Mouse (Mus musculus) thymus, postnatal 14 days (tissue): ENCODE results near the gene Itgb2.
A peak's percentile ranks its signal among the peaks of the same experiment; 100 is the strongest.

Experiments
- DNase-seq: peaks from one replicate; pipeline ENCODE4 v3.0.0; 2021

Itgb2 gene

DNA sequence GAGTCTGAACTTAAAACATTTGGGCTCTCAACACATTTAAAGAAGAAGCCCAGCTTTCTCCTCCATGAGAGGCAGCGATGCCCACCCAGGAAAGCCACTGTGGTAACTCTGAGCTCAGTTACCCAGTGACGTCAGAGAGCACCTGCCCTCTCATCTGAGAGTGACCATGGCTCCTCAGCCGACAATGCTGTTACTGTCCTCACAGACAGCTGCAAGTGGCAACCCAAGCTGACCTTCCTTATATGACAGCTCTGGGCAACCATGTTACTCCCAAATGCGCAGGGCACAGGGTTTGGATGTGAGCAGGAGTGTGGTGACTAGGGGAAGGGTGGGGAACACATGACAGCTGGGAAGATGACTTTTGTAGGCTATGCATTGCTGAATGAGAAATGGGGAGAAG is 23.2 kb downstream of the Itgb2 start:
- no peak for DNase-seq

- no peak for DNase-seq
These were observed 24.9 kb downstream of the Itgb2 start for GRCm38 (mm10) chr10:77554918-77555317.

DNA sequence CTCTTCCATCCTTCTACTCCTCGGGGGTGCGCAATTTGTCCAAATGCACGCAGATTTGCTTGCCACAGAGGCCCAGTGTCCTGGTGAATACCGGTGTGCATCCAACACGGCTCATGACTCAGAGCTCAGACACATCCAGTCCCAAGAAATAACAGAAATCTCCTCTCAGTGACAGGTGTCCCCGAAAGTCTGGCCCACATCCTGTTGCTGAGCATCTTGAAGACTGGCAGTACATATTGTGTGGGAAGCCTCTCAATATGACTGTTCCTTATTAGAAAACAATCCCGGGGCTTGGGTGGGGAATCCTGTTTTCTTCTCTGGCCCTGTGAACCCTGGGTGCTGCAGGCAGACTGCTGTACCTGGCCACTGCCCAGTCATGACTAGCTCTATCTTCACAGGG is 26.6 kb downstream of the Itgb2 start:
- DNase-seq = no peak

- DNase-seq = peak; percentile 47
These were observed 27.6 kb downstream of the Itgb2 start for GRCm38 (mm10) chr10:77557641-77558040.

DNA sequence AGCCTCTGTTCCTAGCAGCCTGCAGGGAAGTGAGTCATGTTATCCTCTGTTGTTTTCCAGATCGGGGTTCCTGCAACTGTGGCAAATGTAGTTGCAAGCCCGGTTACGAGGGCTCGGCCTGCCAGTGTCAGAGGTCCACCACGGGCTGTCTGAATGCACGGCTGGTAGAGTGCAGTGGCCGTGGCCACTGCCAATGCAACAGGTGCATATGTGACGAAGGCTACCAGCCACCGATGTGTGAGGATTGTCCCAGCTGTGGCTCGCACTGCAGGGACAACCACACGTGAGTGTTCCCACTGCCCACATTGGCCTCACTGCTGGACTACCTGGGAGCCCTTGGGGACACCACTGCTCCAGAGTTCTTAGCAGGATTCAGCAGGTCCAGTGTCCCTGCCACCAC is 30.0 kb downstream of the Itgb2 start:
- no peak for DNase-seq

DNA sequence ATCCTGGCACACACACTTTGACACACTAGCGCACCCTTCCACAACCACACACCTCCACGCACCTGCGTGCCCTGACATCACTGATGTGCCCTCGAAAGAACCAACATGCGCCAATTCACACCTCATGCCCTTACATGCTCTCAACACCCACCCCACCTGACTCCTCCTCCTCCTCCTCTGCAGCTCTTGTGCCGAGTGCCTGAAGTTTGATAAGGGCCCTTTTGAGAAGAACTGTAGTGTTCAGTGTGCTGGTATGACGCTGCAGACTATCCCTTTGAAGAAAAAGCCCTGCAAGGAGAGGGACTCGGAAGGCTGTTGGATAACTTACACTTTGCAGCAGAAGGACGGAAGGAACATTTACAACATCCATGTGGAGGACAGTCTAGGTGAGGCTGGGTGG is 30.8 kb downstream of the Itgb2 start:
- no peak for DNase-seq

- no peak for DNase-seq
These were observed 31.5 kb downstream of the Itgb2 start for GRCm38 (mm10) chr10:77561508-77561907.

- no peak for DNase-seq
These were observed 35.0 kb downstream of the Itgb2 start for GRCm38 (mm10) chr10:77565005-77565404.

DNA sequence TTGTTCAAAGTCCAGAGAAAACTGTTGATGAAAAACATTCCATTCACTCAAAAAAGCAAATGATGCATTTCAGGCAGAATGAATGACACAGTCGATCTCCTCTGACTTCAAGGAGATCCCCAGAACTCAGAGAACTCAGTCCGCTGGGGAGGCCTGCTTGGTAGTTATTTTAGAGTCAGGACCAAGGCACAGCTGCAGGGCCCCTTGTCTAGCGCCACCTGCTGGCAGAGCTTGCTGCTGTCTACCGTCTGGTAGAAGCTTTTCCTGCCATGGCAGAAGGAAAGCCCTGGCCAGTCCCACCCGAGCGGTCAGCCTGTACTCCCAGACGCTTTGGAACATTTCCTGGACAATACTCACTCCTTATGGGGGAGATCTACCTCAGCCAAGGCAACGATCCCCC is 36.6 kb downstream of the Itgb2 start:
- peak; percentile 89 for DNase-seq

- DNase-seq = no peak
These were observed 39.4 kb downstream of the Itgb2 start for GRCm38 (mm10) chr10:77569481-77569880.

DNA sequence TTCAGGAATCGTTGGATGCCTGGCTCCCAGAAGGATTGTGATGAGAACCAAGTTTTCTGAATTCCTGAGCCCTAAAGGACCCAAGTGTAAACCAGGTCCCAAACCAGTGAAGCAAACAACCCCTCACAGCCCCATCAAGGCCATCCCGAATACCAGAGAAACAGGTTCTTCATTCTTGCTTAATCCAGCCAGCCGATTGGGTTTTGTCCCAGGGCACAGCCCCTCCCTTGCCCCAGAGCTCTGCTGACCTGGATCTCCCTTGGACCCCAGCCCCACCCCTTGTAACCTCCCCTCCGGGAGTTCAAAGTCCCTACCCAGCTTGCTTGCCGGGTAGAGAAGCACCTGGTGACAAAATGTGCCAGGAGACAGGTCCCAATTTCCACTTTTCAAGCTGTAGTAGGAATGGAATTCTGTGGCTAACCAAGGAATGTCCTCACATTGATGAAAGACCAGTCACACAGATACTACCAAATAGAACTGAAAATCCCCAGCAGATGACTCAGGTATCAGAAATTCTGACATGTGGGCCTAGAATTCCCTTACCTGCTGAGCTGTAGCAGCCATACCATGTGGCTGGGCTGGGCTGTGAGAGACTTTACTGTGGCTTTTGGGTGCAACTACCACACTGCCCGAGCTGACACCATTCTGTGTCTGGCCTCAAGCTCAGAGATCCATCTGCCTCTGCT is 40.1 kb downstream of the Itgb2 start:
- DNase-seq = no peak

DNA sequence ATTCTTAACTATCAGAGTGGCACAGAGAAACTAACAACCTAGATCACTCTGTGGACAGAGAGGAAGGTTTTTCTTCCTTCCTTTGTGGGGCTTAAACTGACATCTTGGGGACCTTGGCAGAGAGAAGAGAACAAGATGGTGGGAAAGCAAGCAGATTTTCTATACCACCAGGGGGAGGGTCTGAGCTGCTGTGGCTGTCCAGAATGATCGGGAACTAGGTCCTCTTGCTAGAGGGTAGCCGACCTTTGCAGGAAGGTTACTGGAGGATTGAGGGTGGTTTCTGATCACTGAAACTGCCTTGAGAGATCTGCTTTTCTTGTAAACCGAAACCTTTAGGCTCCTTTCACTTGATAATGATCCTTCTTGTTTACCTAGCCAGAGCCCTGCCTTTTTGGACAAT is 42.2 kb downstream of the Itgb2 start:
- DNase-seq = peak; percentile 36

- no peak for DNase-seq
These were observed 43.1 kb downstream of the Itgb2 start for GRCm38 (mm10) chr10:77573162-77573561.

DNA sequence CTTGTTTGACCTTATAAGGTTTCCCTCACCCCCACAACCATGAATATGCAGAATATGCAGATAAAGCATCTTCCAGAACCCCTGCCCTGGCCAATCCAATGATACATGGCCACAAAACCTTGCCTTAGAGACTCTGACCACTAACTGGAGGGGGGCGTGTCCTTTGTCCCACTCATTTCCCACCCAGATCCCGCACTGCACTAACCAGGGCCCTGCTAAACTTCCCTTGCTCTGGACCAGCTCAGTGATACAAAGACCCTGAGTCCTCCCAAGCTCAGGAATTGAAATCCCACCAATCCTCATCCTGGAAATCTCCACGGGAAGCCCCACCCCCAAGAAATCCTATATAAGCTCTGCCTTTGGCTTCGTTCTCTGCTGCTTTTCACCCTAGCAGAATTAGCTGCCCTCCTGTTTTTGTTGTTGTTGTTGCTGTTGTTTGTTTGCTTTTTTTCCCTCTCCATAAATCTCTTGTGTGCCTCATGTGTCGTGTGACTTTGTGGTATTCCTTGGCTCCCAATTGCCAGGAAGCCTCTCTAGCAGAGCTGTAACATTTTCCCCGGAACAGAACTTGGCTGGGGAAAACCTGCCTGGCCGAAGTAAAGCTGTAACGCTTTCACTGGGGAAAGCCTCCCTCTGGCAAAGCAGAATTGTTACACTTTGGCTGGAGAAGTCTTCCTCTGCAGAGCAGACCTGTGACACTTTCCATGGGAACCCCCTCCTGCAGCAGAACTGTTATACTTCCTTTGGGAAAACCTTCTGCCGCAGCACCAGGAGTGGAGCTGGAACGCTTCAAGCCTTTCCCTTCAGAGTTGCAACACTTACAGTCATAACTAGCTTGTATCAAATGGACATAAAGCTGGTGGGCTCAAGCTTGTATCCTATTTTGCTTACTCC is 50.2 kb downstream of the Itgb2 start:
- DNase-seq = no peak

- DNase-seq = peak; percentile 23
These were observed 51.0 kb downstream of the Itgb2 start for GRCm38 (mm10) chr10:77581023-77581407.

DNA sequence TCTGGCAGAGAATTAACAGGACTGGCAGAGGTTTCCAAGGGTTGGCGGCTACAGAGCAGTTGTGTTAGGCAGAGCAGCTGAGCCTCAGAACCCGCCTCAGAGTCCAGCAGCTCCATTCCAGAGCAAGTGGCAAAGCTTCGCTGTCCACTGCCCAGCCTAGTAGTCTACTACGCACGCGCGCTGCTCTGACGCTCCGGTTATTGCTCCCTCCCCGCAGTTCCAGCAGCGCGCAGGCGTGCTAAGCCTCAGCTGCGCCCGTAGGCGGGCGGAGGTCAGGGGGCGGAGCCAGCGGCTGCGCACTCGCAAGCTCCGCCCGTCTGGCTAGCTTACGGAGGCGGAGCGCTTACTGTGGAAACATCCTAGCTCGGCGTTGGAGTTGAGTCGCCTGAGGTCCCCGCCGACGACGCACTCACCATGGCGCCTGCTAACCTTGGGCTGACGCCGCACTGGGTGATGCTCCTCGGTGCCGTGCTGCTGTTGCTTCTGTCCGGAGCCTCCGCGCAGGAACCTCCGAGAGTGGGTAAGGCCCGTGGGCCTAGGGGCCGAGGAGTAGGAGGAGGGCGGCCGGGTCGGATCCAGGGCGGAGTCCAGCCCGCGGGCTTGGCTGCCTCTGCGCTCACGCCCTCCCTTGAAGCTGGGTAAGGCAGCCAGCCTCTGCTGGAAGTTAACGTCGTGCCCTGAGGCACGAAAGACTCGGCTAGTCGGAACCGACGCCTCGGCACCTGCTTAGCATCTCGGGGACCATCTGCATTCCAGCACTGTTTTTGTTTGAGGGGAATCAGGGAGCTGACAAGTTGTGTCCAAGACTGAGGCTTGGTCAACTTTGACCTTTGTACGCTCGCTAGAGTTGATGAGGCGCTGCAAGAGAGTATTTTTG is 51.6 kb downstream of the Itgb2 start, which contains the start of gene Pttg1ip:
Gene Pttg1ip, plus strand, starts transcription at position 313 of the 877 bp plus-strand sequence.
- peak; percentile 97 for DNase-seq

DNA sequence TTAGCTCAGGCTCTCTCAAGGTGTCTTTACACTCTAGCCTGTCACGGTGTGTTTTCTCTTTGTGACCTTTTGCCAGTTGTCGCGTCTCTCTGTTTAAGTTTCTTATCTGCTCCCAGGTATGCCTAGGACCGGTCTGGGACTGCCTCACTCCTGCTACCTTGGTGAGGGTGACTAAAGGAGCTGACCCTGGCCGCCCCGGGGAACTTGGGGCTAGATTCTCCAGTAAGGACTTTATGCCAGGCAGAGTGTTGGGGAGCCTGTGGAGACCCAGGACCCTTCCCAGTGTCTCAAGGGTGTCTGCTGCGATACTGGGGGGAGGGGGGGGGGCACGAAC is 52.2 kb downstream of the Itgb2 start:
- peak; percentile 25 for DNase-seq

GRCm38 (mm10) chr10:77583795-77584422 is 53.9 kb downstream of the Itgb2 start:
- no peak for DNase-seq

DNA sequence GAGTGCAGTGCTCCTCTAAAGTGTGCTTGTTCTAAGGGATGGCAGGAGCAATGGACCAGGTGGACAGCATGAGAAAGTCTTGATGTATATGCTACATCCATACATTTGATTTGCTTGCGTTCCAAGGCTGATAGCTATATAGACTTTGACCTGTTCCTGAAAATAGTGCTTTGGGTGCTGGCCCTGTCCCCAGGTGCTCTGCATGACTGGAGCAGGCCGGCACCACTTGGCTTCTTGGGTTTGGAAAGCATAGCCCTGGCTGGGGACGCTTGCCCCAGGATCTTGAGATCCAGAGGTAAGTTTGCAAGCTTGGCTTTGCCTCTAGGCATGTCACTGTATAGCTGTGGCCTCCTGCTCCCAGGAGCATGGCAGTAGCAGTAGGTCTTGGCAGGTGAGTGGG is 56.6 kb downstream of the Itgb2 start:
- no peak for DNase-seq

- no peak for DNase-seq
These were observed 57.2 kb downstream of the Itgb2 start for GRCm38 (mm10) chr10:77587091-77587775.

DNA sequence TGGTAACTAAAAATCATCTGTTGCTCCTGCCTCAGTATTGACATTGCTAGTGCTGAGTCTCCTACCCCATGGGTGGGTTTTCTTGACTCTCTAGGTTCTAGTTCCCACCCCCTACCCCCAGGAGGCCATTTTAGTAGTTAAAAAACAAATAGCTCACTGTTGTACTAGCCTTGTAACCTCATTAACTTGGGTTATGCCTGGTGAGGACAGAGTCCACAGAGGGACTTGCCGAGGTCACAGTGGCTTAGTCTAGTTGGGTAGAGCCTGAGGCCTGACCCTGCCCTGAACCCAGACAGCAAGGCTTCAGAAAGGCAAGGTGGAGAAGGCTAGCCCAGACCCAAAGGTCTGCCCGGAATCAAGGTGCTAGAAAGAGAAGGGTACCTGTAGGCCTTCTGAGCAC is 58.0 kb downstream of the Itgb2 start:
- DNase-seq = no peak

GRCm38 (mm10) chr10:77589117-77589516 is 59.1 kb downstream of the Itgb2 start:
- no peak for DNase-seq
